12 mouse cellular contexts compared by ENCODE assay signal in the genomic region with DNA sequence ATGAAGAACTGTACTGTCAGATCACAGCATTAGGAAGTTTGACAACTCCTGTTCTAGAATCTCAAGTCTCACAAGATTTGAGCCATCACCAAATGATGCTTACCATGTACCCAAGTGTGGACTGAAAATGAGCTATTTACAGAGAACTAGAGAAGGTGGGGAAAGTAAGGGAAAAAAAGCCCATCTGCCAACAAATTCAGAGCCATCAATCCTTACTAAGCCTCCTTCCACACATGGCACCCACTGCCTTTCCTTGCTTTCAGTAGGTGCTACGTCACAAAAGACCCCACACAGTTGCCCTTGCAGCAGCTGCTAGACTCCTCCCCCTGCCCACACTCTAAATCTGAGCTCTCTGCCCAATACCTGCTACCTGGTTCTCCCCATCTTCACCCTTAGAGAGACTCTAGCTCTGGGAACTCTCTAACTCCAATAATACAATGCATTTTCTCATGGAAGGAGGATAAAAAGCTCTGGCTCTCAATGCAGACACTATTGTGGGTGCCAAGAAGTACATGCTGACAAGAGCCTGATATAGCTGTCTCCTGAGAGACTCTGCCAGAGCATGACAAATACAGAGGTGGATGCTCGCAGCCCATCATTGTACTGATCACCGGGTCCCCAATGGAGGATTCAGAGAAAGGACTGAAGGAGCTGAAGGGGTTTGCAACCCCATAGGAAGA.
"Had no signal": no experiment of that assay in that cellular context is flagged by ENCODE, and none has a peak within 500 bp of the region (broad histone marks: within the 10 kb centered on the region; RNA-seq: fewer than 3 reads in every experiment).

No protein-coding gene starts in this region.

- H3K36me3 ChIP-seq: limb, embryonic 12.5 days; liver, embryonic 13.5 days; lung, embryonic 15.5 days; midbrain, embryonic 12.5 days; stomach, embryonic 15.5 days had no signal

- H3K9me3 ChIP-seq: limb, embryonic 12.5 days; liver, embryonic 13.5 days; lung, embryonic 15.5 days; midbrain, embryonic 12.5 days; stomach, embryonic 15.5 days had no signal

- H3K4me3 ChIP-seq: limb, embryonic 12.5 days; liver, embryonic 13.5 days; lung, embryonic 15.5 days; midbrain, embryonic 12.5 days; stomach, embryonic 15.5 days had no signal

- H3K4me2 ChIP-seq: limb, embryonic 12.5 days; liver, embryonic 13.5 days; lung, embryonic 15.5 days; midbrain, embryonic 12.5 days; stomach, embryonic 15.5 days had no signal

- H3K9ac ChIP-seq: limb, embryonic 12.5 days; liver, embryonic 13.5 days; liver, postnatal 0 days; lung, embryonic 15.5 days; midbrain, embryonic 12.5 days; stomach, embryonic 15.5 days had no signal

- H3K4me1 ChIP-seq: limb, embryonic 12.5 days; liver, embryonic 13.5 days; lung, embryonic 15.5 days; midbrain, embryonic 12.5 days; stomach, embryonic 15.5 days had no signal

- H3K27me3 ChIP-seq: limb, embryonic 12.5 days; liver, embryonic 13.5 days; lung, embryonic 15.5 days; midbrain, embryonic 12.5 days; stomach, embryonic 15.5 days had no signal

- H3K27ac ChIP-seq: limb, embryonic 12.5 days; liver, embryonic 13.5 days; lung, embryonic 15.5 days; midbrain, embryonic 12.5 days; stomach, embryonic 15.5 days had no signal

- DNase-seq: kidney, adult 18-20 months; kidney, postnatal 10 days; kidney, postnatal 4 days; liver; liver, embryonic 13.5 days; liver, postnatal 0 days; thymus, postnatal 36 days had no signal

- ATAC-seq: liver, postnatal 0 days; midbrain, embryonic 16.5 days had no signal
